Mouse (Mus musculus) liver, adult 2 months (tissue): ENCODE results near the gene Gm13289.
"Not testable (repeated sequence)": the region's sequence is repeated elsewhere in the genome, so short reads cannot be mapped to it uniquely, and the experiment has no call there.

Experiments used
- CTCF ChIP-seq: fragments of 200-500 bp; IDR thresholded peaks from 2 replicates; pipeline ENCODE4 v1.5.1; 2011; ENCODE audit warnings: low read depth, low read length, control low read depth
- POLR2A ChIP-seq: fragments of 200-500 bp; IDR thresholded peaks from 2 replicates; pipeline ENCODE4 v1.6.1; 2011; ENCODE audit warnings: low read length, control low read depth; ENCODE audit not compliant: insufficient read depth; ENCODE audit errors: extremely low read depth

- not testable (repeated sequence) for TF ChIP-seq CTCF, POLR2A
Measured at GRCm38 (mm10) chr4:88793936-88794675, 17.4 kb downstream of the Gm13289 start, which contains the start of gene Gm13275.
